Mouse (Mus musculus): ENCODE measurements around the gene Vgll4.

DNA sequence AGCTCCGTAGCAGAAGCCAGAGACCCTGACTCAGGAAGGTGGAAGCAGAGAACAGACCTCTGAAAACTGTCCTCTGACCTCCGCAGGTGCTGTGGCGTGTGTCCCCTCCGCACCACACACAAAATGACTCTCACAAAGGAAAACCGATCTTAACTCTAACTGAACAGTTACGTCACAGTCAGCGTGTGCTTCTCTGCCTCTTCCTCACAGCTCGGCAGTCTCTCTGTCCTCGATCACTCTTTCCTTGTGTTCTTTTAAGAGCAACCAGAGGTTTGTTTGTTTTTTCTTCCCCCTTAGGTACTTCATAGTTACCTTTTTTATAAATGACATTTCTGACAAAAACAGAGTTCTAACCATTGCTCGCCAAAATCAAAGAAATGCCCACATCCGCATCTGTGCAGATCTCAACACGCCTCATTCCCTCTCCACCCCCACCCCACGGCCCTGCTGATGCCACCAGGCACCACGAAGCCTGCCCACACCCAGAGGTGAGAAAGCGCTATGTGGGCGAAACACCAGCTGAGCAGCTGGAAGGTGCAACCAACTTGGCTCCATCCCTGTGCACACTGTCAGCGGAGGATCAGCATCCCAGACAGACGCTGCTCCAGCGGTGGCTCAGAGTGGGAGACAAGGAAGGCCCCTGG, 33.4 kb downstream of the Vgll4 start:
- no peak for TF ChIP-seq CTCF (IDR thresholded peaks at IDR 0.05)
- no peak for TF ChIP-seq POLR2A (IDR thresholded peaks at IDR 0.05; ENCODE audit: insufficient read depth, low read depth, low read length)
- TF ChIP-seq EP300 (IDR thresholded peaks at IDR 0.05; ENCODE audit: insufficient read depth, low read depth, low read length), result no peak

Data from heart, adult 2 months (tissue).